Mouse (Mus musculus) regulatory T cell (primary cell): ENCODE results near the gene Thnsl2.

Experiments
- in situ Hi-C: fragments of 300-600 bp; cut with MboI, MseI; formaldehyde crosslinking; loops from one replicate; pipeline ENCODE4 v1.15.1; 2025; ENCODE audit warnings: high pct_unique_total_duplicates

Gene Thnsl2

DNA sequence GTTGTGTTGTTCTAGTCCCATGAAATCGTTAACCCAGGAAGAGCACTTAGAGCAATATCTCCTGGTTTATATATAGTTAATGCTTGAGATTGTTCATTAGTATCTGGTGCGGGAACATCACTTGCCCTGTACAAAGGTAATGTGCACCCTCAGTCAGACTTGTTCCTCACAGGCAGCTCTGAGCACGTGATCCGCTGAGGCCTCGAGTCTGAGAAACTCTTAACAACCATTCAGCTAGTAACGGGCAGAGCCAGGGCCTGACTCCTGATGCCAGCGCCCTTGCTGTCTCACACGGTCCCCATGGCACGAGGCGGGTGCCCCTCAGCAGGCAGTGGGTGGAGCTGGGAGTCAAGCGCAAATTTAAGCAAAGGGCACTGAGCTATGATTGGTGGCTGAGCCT lies 10.7 kb downstream of the Thnsl2 start:
- in situ Hi-C loops, result no loop called here

DNA sequence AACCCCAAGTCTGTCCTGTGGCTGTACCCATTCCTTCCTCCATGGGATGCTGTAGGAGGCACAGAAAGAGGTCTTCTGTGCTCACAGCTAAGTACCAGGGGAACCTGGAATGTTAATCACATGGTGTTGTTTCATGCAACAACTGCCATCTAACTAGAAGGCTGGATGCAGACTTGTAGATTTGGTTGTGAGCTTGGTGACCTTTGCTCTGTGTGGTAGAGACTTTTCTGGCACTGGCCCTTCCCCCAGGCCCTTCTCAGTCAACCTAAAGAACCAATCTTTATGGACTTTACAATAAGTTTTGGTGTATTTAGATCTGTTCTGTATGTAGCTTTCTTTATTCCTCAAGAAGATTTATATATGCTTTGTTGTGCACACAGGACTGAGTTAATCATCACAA lies 13.2 kb downstream of the Thnsl2 start:
- in situ Hi-C loops, result no loop called here

DNA sequence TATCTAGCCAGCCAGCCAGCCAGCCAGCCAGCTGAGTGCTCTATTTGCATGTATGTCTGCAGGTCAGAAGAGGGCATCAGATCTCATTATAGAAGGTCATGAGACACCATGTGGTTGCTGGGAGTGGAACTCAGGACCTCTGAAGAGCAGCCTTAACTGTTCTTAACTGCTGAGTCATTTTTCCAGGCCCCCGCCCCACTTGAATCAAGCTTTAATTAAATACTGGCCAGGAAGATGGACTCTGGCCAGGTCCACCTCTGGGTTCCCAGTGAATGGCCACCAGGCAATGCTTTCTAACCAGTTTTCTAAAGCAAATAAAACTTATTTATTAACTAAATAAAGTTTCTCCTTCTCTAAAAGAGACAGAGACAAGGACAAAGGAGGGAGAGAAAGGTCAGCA lies 14.0 kb downstream of the Thnsl2 start:
- in situ Hi-C loops, result no loop called here

DNA sequence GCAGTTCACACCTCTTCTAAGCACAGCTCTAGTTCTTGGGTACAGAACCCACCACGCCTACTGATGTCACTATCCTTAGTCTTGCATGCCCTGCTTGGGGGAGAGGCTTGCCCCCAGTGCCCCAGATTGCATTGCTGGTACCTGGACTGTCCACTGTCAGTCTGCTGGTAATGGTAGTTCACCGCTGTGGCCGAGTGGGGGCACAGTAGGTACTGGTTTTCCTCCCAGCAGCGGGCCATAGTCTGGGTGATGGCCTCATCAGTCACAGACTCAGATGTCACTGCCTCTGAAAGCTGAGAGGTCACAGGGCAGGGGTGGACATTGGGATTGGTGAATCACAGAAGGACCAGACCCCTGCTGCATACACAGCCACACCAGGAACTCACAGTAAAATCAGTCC lies 15.2 kb downstream of the Thnsl2 start:
- in situ Hi-C loops, result loop anchor here (5.0 kb wide), 1 partner anchor 117 kb away; no protein-coding TSS in a partner anchor

DNA sequence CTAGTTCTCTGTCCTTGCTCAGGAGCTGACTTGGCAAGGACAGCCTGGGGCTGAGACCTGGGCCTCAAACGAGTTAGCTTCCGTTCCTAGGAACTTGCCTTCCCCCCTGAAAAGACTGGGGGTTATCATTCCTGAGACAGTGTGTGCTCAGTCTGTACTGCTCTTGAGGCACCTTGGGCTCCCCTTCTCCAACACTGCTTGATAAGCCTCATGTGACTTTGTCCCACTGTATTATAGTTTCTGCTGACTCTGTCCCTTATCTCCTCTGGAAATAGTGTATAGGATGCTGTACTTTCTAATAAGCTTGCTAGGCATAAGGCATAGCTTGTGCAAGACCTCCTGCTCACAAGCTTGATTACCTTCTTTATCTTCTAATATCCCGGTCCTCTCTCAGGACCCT lies 17.9 kb downstream of the Thnsl2 start:
- in situ Hi-C loops, result loop anchor here (5.0 kb wide), 1 partner anchor 114 kb away; no protein-coding TSS in a partner anchor

DNA sequence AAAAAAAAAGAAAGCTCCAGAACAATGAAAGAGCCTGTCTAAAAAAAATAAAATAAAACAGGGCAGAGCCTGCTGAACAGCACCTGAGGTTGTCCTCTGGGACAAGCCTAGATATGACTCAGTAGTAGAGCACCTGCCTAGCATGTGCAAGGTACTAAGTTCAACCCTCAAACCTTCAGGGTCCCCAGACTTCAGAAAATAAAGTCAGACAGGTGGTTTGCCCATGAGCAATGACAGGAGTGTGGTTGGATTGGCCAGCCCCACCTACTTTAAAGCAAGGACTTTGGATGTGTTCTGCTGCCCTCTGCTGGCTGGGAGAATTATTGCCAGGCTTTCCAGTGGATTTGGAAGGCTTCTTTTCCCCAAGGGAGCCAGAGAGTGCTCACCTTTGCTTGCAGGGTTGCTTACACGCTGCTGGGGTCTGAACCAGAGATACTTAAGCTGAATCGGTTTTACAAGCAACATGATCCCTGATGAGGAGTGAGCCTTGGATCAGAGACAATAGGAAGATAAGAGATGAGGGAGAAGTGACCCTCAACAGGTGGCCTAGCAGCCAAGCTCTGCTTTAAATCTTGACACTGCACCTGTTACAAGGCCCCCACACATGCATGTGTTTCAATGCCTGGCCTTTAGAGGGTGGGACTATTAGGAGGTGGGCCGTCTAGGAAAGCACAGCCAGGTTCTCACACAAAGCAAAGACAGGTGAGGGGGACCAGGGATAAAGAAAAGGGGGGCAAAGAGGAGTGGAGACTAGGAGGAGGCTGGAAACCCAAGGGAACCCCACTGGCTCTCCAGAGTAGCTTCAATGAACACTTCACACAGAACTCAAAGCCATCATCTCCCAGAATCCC lies 19.0 kb downstream of the Thnsl2 start:
- in situ Hi-C loops, result loop anchor here (5.0 kb wide), 1 partner anchor 113 kb away; no protein-coding TSS in a partner anchor

DNA sequence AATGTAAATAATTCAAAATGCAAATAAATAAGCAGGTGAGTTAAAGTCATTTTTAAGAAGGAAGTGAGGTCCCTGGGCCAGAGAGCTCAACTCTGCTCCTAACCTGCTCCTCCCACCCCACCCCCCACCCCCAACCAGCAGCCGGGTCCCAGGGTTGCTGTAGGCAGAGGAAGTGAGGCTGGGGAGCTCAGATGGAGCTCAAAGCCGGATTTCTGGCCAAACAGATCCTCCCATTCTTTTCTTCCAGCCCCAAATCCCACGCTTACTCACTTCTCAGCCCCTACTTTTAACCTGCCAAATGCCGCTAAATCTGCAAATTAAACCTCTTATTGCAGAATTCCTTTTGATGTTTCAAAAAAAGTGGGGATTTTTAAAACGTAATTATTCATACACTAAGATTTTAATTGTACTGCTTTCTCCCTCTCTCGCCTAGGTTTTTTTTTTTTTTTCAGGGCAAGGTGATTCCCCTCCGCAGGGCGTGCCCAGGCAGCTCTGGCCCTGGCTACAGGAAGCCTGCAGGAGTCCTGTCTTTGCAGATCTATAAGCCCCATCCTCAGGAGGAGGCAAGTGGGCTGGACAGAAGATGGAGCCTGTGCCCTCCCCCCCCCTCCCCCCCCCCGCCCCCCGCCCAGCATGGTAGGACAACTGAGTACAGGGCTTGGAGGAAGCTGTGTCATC lies 24.5 kb downstream of the Thnsl2 start:
- in situ Hi-C loops, result no loop called here

DNA sequence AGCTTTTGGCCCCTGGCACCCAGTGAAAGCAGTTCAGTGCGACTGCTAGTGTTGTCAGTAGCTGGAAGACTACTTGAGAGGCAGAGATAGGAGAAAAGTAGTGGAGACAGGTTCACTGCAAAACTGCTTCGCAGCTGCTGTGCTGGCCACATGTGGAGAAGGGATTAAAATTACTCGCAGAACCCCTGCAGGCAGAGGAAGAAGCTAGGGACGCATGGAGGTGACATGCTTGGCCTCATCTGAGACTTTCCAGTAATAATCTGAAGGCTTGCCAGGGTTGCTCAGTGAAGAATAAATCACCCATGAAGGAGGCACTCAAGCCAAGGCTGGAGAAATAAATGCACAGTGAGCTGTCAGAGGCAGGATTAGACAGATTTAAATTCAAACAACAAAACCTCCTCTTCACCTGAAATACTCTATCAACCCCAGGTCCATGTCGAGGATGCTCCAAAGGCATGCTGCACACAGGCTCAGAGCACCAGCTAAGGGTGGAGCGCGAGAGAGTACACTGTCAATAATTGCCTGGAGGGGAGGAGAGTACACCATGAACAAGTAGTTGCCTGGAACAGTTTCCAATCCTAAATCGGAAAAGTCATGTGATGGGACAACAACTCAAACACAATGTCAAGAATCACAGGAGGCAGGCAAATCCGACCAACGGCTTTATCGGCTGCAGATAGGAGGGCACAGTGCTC lies 32.7 kb downstream of the Thnsl2 start:
- in situ Hi-C loops, result no loop called here

DNA sequence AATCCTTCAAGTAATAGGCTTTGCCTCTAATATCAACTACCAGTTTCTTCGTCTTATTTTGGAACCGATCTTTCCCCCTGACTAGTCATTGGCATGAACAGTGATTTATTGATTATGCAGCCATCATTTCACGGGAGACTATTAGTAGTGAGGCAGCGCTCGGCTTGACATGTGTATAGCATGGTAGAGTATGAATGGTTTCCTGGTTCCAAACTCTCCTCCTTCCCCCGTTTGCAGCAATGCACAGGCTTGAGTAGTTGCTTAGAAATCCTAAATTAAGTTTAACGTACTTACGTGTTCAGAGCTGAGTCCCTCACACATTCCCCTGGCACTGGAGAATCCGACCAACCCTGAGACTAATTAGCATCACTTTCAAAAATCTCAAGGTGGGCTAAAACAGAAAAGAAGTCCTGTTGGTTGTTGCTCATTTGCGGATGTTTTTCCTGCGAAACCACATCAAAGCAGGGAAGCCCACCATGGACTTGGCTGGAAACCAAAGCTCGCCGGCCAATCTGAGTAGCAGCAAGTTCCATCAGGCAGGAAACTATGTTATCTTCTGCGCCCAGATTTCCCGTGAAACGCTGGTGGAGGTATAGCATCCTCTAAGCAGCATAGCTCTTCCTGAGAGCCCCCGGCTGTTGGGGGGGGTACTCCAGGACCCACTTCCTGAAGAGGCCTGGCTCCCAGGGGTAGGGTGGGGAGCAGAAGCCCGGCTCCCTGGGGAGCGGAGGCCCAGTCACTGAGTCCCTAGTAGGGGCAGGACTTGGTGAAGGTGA lies 37.9 kb downstream of the Thnsl2 start:
- in situ Hi-C loops, result no loop called here

DNA sequence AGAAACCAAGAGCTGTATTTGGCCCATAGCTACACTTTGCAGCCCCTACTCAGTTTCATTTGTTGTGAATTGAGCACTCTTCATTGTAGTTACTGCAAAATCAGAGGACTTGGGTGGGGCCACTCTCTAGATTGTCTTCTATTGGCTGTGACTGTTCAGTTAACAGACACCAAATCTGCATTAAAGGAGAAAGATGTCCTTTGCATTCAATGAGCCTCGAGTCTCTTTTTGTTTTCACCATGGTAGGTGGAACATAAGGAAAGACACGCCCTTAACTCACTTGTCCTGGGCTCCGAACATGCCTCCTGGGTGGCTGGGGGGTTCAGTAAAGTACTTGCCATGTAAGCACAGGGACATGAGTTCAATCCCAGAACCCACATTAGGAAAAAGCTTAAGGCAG lies 48.1 kb downstream of the Thnsl2 start:
- in situ Hi-C loops, result no loop called here

DNA sequence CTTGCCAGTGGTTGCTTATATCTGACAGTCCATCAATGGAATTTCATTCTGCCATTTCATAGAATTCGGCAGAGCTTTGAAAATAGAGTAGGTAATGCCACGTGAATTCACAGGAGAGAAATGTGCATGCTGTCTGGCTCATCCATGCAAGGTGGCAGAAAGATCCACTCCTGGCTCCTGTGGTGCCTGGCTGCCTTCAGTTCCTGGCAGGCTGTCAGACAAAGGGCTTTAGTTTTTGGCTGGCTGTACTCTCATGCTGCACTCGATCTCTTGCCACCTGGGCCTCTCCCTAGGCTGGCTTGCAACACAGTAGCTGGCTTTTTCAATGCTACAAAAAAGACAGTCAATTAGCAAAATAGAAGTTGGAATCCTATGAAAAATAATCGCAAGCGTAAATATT lies 49.5 kb downstream of the Thnsl2 start:
- in situ Hi-C loops, result no loop called here

DNA sequence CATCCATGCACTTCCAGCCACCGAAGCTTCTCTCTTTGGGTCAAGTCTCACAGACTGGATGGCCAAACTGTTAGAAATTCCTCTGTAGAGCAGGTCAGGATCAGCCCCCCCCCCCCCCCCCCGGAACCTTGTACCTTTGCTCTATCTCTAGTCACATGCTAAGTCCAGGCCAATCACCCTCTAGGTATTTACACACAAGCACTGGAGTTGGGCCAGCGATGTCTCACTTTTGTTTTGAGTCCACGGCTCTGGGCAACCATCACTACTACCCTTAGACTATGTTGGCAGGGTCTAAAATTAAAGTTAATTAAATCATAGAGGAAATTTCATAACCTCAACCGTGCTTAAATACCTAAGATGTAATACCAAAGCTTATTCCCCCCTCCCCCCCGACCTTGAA lies 50.6 kb downstream of the Thnsl2 start:
- in situ Hi-C loops, result no loop called here

DNA sequence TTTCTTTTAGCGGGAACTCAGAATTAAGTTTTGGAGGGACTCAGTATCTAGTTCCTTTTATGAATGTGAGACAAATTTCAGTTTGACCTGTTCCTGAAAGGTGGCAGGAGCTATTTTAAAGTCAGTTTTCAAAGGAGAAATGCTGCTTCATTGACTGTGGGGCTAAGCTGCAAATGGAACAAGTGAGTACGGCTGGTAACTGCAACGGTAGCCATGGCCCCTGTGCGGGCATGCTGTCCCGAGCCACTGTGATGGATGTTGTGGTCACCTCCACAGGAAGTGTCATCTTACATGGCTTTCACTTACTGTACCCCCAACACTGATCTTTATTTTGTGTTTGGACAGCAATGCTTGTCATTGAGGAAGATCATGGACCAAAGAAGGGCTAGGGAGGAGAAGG lies 53.8 kb downstream of the Thnsl2 start:
- in situ Hi-C loops, result no loop called here

DNA sequence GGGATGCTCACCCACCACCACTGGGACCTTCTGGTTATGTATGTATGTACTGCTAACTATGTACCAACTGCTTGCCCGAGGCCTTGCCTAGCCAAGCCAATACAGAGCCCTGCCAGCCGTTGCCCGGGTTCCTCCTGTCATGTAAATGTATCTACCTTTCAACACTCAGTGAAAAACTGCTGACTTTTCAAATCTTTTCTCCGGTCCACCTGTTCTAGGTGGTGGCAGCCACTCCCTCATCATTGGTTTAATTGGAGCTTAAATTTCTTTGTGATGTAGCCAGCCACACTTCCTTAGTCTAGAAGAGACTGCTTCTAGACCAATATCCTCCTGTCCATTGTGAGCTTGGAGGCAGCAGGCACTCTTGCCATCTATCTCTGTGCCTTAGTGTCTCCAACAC lies 54.5 kb downstream of the Thnsl2 start:
- in situ Hi-C loops, result no loop called here

DNA sequence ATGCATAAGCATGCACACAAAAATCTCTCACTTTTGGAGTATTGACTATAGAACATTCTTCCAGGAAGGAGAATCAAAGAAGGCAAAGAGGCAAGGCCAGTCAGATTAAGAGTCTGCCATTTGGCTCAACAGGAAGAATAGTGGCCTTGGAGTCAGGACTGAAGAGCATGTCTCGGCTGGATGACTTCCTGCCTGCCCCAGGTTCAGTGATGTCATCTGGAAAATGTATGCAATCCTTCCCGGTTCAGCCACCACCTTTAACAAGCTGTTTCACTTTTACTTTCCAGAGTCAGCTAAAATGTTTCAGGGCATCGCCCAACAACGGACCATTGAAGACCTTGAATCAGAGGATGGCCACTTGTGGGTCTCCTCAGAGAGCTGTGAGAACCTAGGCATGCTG lies 55.2 kb downstream of the Thnsl2 start:
- in situ Hi-C loops, result no loop called here

DNA sequence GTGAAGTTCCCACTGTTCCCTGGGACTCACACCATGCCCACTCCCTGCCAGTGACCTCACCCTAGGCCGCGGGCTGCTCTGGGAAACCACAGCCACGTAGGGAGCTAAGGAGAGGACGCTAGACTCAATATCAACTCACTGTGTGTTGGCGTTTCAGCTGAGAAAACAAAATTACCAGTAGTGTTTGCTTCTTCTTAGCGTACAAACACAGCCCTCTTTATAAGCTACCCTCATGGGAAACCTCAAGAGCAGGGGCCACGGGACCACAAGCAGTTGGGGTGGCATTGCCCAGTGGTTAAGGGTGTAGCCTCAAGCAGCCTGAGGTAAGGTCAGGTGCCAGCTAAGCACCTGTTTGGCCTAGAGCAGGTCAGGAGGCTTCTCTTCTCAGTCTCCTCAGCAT lies 60.8 kb downstream of the Thnsl2 start:
- in situ Hi-C loops, result no loop called here

DNA sequence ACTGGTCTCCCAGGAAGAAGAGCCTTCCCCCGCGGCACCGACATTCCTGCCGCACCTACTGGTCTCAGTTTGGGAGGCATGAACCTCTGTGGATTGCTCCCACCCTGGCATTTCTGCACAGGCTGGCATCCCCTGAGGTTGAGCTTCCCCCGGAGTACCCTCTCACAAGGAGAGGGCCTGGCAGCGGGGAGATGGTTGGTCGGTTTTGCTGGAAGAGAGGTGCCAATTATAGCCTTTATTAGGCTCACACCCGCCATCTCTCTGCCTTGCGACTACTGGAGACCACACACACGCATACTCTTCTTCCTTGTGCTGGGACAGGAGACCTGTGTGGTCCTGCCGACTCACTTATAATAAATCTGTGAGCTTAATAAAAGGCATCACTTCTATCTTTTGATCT lies 62.2 kb downstream of the Thnsl2 start:
- in situ Hi-C loops, result no loop called here

DNA sequence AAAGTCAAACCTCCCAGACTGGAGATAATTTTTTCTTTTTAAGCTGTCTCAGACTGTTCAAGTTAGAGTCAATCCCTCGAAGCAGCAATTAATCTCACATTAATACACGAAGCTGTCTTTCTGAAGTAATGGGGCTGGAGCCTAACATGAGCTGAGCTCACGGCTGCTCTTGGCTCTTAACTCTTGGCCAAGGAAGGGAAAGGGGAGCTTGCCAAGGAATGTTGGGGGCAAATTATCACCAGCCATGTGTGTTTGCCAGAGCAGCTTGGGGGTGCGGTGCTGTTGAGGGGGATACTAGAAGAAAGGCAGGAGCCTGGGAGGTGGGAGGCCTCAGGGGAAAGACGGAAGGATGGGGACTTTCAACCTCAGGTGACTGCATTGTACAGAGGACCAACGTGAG lies 63.0 kb downstream of the Thnsl2 start:
- in situ Hi-C loops, result no loop called here
